Mouse (Mus musculus): ENCODE data around the gene Rel. TPM values are rescaled to one million over a fixed set of nuclear protein-coding genes. Genes with fewer than 3 reads are reported as not detected.

The Rel gene
- polyA plus RNA-seq (2012; rRNA removed; ENCODE audit: low replicate concordance), result 1.8 and 2.7 TPM in 2 replicates

GRCm38 (mm10) chr11:23770760-23771506 lies at the start of gene Rel:
Gene Rel (minus strand): TSS chr11:23770970.

Other genes with a start within 250 kb of the Rel start
- 0.20 TPM in 1 of 2 replicates, not detected in the other for gene 1700093K21Rik, start 249.8 kb downstream of the Rel start, polyA plus RNA-seq (2012; rRNA removed; ENCODE audit: low replicate concordance)
- gene 0610010F05Rik, start 137.3 kb downstream of the Rel start, polyA plus RNA-seq (2012; rRNA removed; ENCODE audit: low replicate concordance), result 3.7 and 4.0 TPM in 2 replicates
- gene Pus10, start 105.3 kb downstream of the Rel start, polyA plus RNA-seq (2012; rRNA removed; ENCODE audit: low replicate concordance), result 5.5 and 6.1 TPM in 2 replicates
- 18.5 and 24.7 TPM in 2 replicates for gene Pex13, start 105.0 kb downstream of the Rel start, polyA plus RNA-seq (2012; rRNA removed; ENCODE audit: low replicate concordance)
- gene Papolg, start 124.3 kb upstream of the Rel start, polyA plus RNA-seq (2012; rRNA removed; ENCODE audit: low replicate concordance), result 2.5 and 4.4 TPM in 2 replicates

Measured in subcutaneous adipose tissue, adult 2 months (tissue).